Mouse (Mus musculus) liver, embryonic 11.5 days (tissue): ENCODE data around the gene Kpna1. TPM values are rescaled to one million over a fixed set of nuclear protein-coding genes. Genes with fewer than 3 reads are reported as not detected.
A peak's percentile ranks its signal among the peaks of the same experiment; 100 is the strongest.
"Not testable (repeated sequence)": the region's sequence is repeated elsewhere in the genome, so short reads cannot be mapped to it uniquely, and the experiment has no call there.

ENCODE experiments used
- ATAC-seq: fragments of 200-750 bp; cut with Nextera tagmentation; replicated peaks from 2 replicates; pipeline ENCODE4 v1.8.0; 2017; ENCODE audit warnings: moderate number of reproducible peaks, mild to moderate bottlenecking, moderate TSS enrichment, moderate library complexity; ENCODE audit not compliant: low FRiP score
- DNase-seq: peaks from one replicate; pipeline ENCODE4 v3.0.0-alpha.2; 2017; ENCODE audit warnings: low spot score
- H3K27ac ChIP-seq: fragments of 300-500 bp; sonication (generic); 2 replicates; pipeline ENCODE4 v1.5.1; 2014; ENCODE audit warnings: mild to moderate bottlenecking, low read depth, low read length, control low read depth
- H3K27me3 ChIP-seq: fragments of 300-500 bp; sonication (generic); replicated peaks from 2 replicates; pipeline ENCODE4 v1.6.1; 2014; ENCODE audit warnings: low read length, mixed read lengths; ENCODE audit not compliant: control insufficient read depth, insufficient read depth
- H3K36me3 ChIP-seq: fragments of 300-500 bp; sonication (generic); 2 replicates; pipeline ENCODE4 v1.6.1; 2014; ENCODE audit warnings: mild to moderate bottlenecking, low read length, moderate library complexity, mixed read lengths; ENCODE audit not compliant: control insufficient read depth, insufficient read depth
- H3K4me1 ChIP-seq: fragments of 300-500 bp; sonication (generic); replicated peaks from 2 replicates; pipeline ENCODE4 v1.6.1; 2014; ENCODE audit warnings: low read length, mixed read lengths; ENCODE audit not compliant: control insufficient read depth, insufficient read depth
- H3K4me2 ChIP-seq: fragments of 300-500 bp; sonication (generic); 2 replicates; pipeline ENCODE4 v1.6.1; 2014; ENCODE audit warnings: mild to moderate bottlenecking, control low read depth, moderate library complexity
- H3K4me3 ChIP-seq: fragments of 300-500 bp; sonication (generic); 2 replicates; pipeline ENCODE4 v1.5.1; 2014; ENCODE audit warnings: low read depth, low read length, control low read depth
- H3K9ac ChIP-seq: fragments of 300-500 bp; sonication (generic); 2 replicates; pipeline ENCODE4 v1.6.1; 2014; ENCODE audit warnings: low read depth, low read length, control low read depth
- H3K9me3 ChIP-seq: fragments of 300-500 bp; sonication (generic); 2 replicates; pipeline ENCODE4 v1.6.1; 2016; ENCODE audit warnings: low read length, inconsistent platforms, mixed read lengths; ENCODE audit not compliant: control insufficient read depth
- WGBS: fragments of 180-500 bp; shearing (Covaris S2); extraction: QIAGEN DNeasy Blood & Tissue Kit; methylation state at CpG from one replicate; pipeline ENCODE4 v1.1.7; 2014; 5-methylcytosine and 5-hydroxymethylcytosine counted together
- polyA plus RNA-seq: library from polyadenylated mRNA; unstranded; fragments of >200 nt; fragmentation: Nextera tagmentation; extraction: Ambion mirVana; gene quantifications from 2 replicates; pipeline ENCODE4 v1.2.1, GENCODE M21; 2014

Gene Kpna1
- polyA plus RNA-seq, 1 experiment from 2014 or later, result 53.6 TPM

DNA sequence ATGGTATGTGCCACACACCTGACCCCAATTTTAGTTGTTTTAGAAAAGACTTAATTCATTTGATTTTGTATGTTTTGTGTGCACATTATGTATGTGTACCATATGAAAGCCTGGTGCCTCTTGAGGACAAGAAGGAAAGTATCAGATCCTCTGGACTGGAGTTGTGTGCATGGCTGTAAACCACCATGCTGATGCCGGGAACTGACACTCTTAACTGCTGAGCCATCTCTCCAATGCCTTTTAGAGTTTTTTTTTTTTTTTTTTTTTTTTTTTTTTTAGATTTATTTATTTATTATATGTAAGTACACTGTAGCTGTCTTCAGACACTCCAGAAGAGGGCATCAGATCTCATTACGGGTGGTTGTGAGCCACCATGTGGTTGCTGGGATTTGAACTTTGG, 49.6 kb downstream of the Kpna1 start:
- DNase-seq, H3K36me3 ChIP-seq: not testable (repeated sequence)
- WGBS, result 94% methylated on average over 1 of the region's 2 CpGs

DNA sequence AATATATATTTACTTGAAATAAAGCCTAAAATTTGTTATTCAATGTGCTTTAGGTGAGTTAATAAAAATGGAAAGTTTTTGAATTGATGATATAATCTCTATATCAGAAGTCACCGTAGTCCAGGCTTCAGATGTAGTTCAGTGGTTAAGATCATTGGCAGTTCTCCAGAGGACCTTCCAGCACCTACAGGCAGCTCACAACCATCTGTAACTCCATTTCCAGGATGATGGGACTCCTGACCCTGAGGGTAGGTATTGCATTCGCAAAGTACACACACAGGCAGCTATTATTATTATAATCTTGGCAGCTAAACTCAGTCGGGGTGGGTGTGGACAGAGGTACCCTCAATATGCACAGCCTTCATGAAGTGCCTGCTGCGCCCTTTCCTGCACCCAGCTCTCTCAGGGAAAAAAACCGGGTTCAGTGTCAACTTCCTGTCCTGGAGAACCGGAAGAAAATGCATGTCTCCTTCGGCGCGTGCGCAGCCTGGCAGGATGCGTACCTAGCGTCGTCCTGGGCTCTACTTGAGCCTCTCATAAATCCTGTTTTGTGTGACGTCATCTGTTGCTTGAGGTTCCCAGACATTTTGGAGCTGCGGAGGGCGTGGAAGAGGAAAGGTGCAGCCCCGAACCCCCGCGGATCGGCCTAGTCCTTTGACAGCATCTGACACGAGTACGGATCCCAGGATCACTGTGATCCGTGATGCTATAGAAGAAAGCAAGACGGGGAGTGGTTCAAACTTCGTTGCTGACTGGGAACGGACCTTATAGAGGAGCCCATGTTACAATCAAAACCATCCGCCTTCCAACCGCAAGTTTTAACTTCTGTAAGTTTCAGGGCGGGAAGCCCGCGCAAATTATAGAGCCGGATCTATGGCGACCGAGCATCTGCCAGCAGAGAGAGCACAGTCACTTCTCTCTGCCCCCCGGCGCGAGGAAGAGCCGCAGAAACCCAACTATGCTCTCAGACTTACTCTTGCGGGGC, 62.4 kb downstream of the Kpna1 start, which contains the start of gene Wdr5b:
Gene Wdr5b (plus strand): TSS at position 551 of the 985 bp plus-strand sequence.
- Histone ChIP-seq H3K9me3 (no peaks in the 10 kb centered on the region), H3K4me2 (peak within 1 kb of the TSS; percentile 63), H3K9ac (peak within 1 kb of the TSS; percentile 69), H3K4me1 (peaks cover 7% of the 10 kb centered on the region), H3K27ac (peak within 1 kb of the TSS; percentile 58), H3K4me3 (peak within 1 kb of the TSS; percentile 62), H3K36me3 (peaks cover 10% of the 10 kb centered on the region), H3K27me3 (no peaks in the 10 kb centered on the region)
- DNase-seq (peak; percentile 82), ATAC-seq (peak; percentile 95)
- 3% methylated on average over 39 of the region's 39 CpGs for WGBS

More for the DNA sequence above, 49.6 kb downstream of the Kpna1 start:
- not testable (repeated sequence) for ATAC-seq, H3K27ac ChIP-seq, H3K4me1 ChIP-seq, H3K9ac ChIP-seq, H3K9me3 ChIP-seq, H3K4me3 ChIP-seq, H3K4me2 ChIP-seq, H3K27me3 ChIP-seq

DNA sequence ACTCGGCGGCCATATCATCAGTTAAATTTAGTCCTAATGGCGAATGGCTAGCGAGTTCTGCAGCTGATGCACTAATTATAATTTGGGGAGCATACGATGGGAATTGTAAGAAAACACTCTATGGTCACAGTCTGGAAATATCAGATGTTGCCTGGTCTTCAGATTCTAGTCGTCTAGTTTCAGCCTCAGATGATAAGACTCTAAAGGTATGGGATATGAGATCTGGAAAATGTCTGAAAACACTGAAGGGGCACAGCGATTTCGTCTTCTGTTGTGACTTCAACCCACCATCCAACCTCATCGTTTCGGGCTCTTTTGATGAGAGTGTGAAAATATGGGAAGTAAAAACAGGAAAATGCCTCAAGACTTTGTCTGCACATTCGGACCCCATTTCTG, 63.1 kb downstream of the Kpna1 start:
- Histone ChIP-seq H3K4me1 (peaks cover 7% of the 10 kb centered on the region), H3K27ac (peak overlapping the region; percentile 58), H3K4me3 (peak overlapping the region; percentile 62), H3K4me2 (peak overlapping the region; percentile 63), H3K36me3 (peaks cover 15% of the 10 kb centered on the region), H3K27me3 (no peaks in the 10 kb centered on the region), H3K9me3 (no peaks in the 10 kb centered on the region), H3K9ac (peak overlapping the region; percentile 69)
- DNase-seq (no peak), ATAC-seq (no peak)
- WGBS, result 24% methylated on average over 11 of the region's 11 CpGs

DNA sequence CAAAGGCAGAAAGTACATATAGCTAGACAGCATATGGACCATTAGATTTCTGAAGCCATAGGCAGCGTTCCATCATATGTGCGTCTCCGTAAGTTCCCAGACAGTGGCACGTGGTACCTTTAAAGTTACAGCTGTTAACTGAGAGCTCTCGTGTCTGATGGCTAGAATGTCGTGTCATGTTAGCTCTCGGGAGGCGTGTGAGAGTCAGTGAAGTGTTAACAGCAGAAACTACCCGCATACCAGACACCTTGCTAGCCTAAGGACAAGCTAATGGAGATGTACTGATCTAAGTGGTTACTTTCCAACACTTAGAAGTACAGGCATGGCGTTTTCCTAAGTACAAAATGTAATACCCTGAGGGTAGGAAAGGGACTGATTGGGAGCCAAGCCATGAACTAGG, 64.5 kb downstream of the Kpna1 start:
- ATAC-seq (no peak), DNase-seq (no peak)
- Histone ChIP-seq H3K36me3 (peaks cover 25% of the 10 kb centered on the region), H3K4me1 (peaks cover 7% of the 10 kb centered on the region), H3K9me3 (no peaks in the 10 kb centered on the region), H3K4me3 (no peak overlapping the region), H3K27me3 (no peaks in the 10 kb centered on the region), H3K9ac (no peak overlapping the region), H3K4me2 (no peak overlapping the region), H3K27ac (no peak overlapping the region)
- WGBS, result 89% methylated on average over 10 of the region's 10 CpGs

DNA sequence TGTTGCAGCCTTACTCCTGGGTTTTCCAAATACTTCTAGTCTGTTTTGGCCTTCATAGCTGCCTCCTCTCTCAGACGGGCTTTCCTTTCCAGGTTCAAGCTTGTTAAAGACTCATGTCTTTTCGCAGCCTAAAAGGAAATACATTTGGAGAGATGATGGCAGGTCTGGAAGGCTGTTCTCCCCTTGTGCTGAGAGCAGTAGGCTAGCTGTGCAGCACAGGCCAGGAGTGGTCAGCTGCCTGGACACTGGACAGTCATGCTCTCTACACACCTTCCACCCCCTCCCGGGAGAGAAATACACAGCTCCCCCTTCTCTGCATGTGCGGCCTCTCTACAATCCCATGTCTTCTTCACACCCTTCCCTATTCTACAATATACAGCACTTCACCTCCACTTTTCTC, 65.4 kb downstream of the Kpna1 start:
- Histone ChIP-seq H3K27me3 (no peaks in the 10 kb centered on the region), H3K9me3 (no peaks in the 10 kb centered on the region), H3K4me3 (no peak overlapping the region), H3K4me1 (peaks cover 7% of the 10 kb centered on the region), H3K36me3 (peaks cover 34% of the 10 kb centered on the region), H3K27ac (no peak overlapping the region), H3K4me2 (no peak overlapping the region), H3K9ac (no peak overlapping the region)
- 90% methylated on average over 4 of the region's 4 CpGs for WGBS
- ATAC-seq, result no peak
- no peak for DNase-seq

DNA sequence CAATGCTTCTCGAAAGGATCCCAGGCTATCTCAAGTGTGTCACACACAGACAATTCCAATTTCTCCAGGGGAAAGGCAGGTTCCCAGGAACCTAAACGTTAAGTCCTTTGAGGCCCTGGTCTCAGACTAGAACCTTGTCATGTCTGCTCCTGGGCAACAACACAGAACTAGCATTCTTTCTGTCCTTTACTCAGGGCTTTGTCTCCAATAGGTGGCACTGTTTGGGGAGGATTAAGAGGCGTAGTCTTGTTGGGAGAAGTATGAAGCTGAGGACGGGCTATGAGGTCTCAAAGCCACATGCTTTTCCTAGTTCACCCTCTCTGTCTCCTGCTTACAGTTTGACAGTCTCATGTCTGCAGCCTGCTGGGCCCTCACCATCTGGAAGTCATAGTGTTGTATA, 69.0 kb downstream of the Kpna1 start:
- ATAC-seq (no peak), DNase-seq (no peak)
- H3K4me2 ChIP-seq, result no peak overlapping the region
- H3K27ac ChIP-seq, result no peak overlapping the region
- 90% methylated on average over 4 of the region's 4 CpGs for WGBS
- no peaks in the 10 kb centered on the region for H3K9me3 ChIP-seq
- peaks cover under 1% of the 10 kb centered on the region for H3K4me1 ChIP-seq
- H3K36me3 ChIP-seq, result peaks cover 61% of the 10 kb centered on the region
- no peaks in the 10 kb centered on the region for H3K27me3 ChIP-seq
- H3K4me3 ChIP-seq, result no peak overlapping the region
- H3K9ac ChIP-seq, result no peak overlapping the region

DNA sequence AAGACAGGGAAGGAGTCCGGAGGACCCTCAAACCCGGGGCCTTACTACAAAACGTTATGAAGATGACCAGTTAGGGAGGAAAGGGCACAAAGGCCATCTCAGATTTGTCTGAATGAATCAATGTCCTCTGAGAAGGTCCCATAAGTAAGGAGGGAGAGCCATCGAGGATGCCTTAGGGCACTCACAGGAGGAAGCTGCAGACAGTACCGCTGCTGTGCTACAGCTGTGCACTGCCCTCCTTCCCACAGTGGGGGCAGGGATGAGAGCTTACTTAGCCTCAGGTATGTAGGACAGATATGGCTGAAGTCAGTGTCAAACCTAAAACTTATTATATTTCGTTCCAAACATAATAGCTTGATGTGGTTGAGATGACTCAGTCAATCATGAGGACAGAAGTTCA, 72.9 kb downstream of the Kpna1 start:
- H3K36me3 ChIP-seq, result peaks cover 56% of the 10 kb centered on the region
- WGBS, result 87% methylated on average over 6 of the region's 6 CpGs
- ATAC-seq, result no peak

DNA sequence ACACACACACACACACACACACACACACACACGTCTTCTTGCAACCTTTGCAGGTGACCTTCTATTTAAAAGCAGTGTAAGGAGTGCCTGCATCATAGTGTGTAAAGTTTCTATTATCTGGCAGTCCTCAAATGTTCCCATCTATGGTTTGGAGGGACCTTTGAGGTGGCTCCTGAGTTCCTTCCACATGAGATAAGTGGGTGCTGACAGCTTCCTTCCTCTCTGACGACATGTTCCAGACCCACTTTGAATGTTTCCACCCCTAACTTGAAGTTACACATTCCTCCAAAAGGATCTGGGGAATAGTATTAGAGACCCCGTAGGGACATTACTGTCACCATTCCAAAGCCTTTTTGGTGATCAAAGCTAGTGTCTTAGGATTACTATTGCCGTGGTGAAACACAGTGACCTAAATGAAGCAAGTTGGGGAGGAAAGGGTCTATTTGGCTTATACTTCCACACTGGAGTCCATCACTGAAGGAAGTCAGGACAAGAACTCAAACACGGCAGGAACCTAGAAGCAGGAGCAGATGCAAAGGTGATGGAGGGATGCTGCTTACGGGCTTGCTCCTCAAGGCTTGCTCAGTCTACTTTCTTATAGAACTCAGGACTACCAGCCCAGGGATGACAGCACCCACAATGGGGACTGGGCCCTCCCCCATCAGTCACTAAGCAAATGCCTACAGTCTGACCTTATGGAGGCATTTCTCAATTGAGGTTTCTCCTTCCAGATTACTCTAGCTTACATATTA, 75.2 kb downstream of the Kpna1 start:
- ATAC-seq (no peak), DNase-seq (no peak)
- 74% methylated on average over 6 of the region's 6 CpGs for WGBS
- H3K36me3 ChIP-seq, result peaks cover 41% of the 10 kb centered on the region
- H3K27ac ChIP-seq, result no peak overlapping the region
- H3K9ac ChIP-seq, result no peak overlapping the region
- H3K9me3 ChIP-seq, result no peaks in the 10 kb centered on the region
- H3K4me2 ChIP-seq, result no peak overlapping the region
- no peaks in the 10 kb centered on the region; the same call in 1 of the 2 replicates for H3K4me1 ChIP-seq
- no peaks in the 10 kb centered on the region for H3K27me3 ChIP-seq
- no peak overlapping the region for H3K4me3 ChIP-seq

More for the DNA sequence above, 72.9 kb downstream of the Kpna1 start:
- H3K9me3 ChIP-seq, result no peaks in the 10 kb centered on the region
- H3K4me3 ChIP-seq, result no peak overlapping the region
- no peak overlapping the region for H3K9ac ChIP-seq
- H3K27me3 ChIP-seq, result no peaks in the 10 kb centered on the region
- no peak overlapping the region for H3K27ac ChIP-seq
- no peak overlapping the region for H3K4me2 ChIP-seq
- DNase-seq, result no peak
- no peaks in the 10 kb centered on the region for H3K4me1 ChIP-seq
